Mouse (Mus musculus) small intestine, adult 2 months (tissue): Measurements from ENCODE around the gene Apof. TPM values are rescaled to one million over a fixed set of nuclear protein-coding genes. Genes with fewer than 3 reads are reported as not detected.

ENCODE experiments used
- H3K27ac ChIP-seq: fragments of 200-500 bp; 2 replicates; pipeline ENCODE4 v1.5.1; 2012; ENCODE audit warnings: low read depth, low read length, control low read depth, inconsistent platforms; ENCODE audit not compliant: insufficient read depth
- H3K27me3 ChIP-seq: fragments of 200-500 bp; 2 replicates; pipeline ENCODE4 v1.6.1; 2012; ENCODE audit warnings: mild to moderate bottlenecking, moderate library complexity, low read length, inconsistent platforms; ENCODE audit not compliant: control insufficient read depth, insufficient read depth
- H3K36me3 ChIP-seq: fragments of 200-500 bp; 2 replicates; pipeline ENCODE4 v1.6.1; 2012; ENCODE audit warnings: mild to moderate bottlenecking, low read length, control low read depth, inconsistent platforms; ENCODE audit not compliant: control insufficient read depth, insufficient read depth
- H3K4me1 ChIP-seq: fragments of 200-500 bp; 2 replicates; pipeline ENCODE4 v1.6.1; 2012; ENCODE audit warnings: low read length, inconsistent platforms, mixed read lengths; ENCODE audit not compliant: control insufficient read depth, insufficient read depth, insufficient read length
- H3K4me3 ChIP-seq: fragments of 200-500 bp; 2 replicates; pipeline ENCODE4 v1.5.1; 2012; ENCODE audit warnings: low read depth, mild to moderate bottlenecking, control low read depth, inconsistent platforms, low read length, moderate library complexity
- CTCF ChIP-seq: fragments of 200-500 bp; IDR thresholded peaks from 2 replicates; pipeline ENCODE4 v1.5.1; 2012; ENCODE audit warnings: low read depth, mild to moderate bottlenecking, control low read depth, inconsistent platforms, low read length, moderate library complexity, mixed read lengths; ENCODE audit not compliant: insufficient replicate concordance, insufficient read length; ENCODE audit errors: extremely low read depth
- POLR2A ChIP-seq: fragments of 200-500 bp; IDR thresholded peaks from 2 replicates; pipeline ENCODE4 v1.6.1; 2012; ENCODE audit warnings: low read depth, mild to moderate bottlenecking, control low read depth, inconsistent platforms, low read length, moderate library complexity
- WGBS: fragments of 180-500 bp; shearing (Covaris S2); methylation state at CpG from one replicate; pipeline ENCODE4 v1.1.7; 2018; 5-methylcytosine and 5-hydroxymethylcytosine counted together
- polyA plus RNA-seq: library from polyadenylated mRNA; depleted of rRNA; stranded (reverse); fragments of >200 nt; gene quantifications from 2 replicates; pipeline ENCODE4 v1.2.3, GENCODE M21; 2012

Apof gene
- polyA plus RNA-seq, 1 experiment, result not detected

GRCm38 (mm10) chr10:128244121-128244520 is 24.4 kb upstream of the Apof start:
- Histone ChIP-seq H3K36me3 (no peaks in the 10 kb centered on the region; the same call in 1 of the 2 replicates), H3K4me3 (no peak overlapping the region), H3K4me1 (no peaks in the 10 kb centered on the region), H3K27me3 (no peaks in the 10 kb centered on the region), H3K27ac (no peak overlapping the region)
- TF ChIP-seq POLR2A (no peak), CTCF (no peak)
- WGBS, result 92% methylated on average over 15 of the region's 15 CpGs

GRCm38 (mm10) chr10:128247020-128247732 is 21.3 kb upstream of the Apof start:
- H3K27ac ChIP-seq, result peak overlapping the region; percentile 44; the same call in 1 of the 2 replicates

GRCm38 (mm10) chr10:128250565-128250964 is 17.9 kb upstream of the Apof start:
- Histone ChIP-seq H3K4me1 (no peaks in the 10 kb centered on the region), H3K36me3 (peaks cover 15% of the 10 kb centered on the region), H3K4me3 (no peak overlapping the region), H3K27ac (no peak overlapping the region), H3K27me3 (no peaks in the 10 kb centered on the region)
- no peak for TF ChIP-seq POLR2A
- no peak for TF ChIP-seq CTCF
- 94% methylated on average over 13 of the region's 13 CpGs for WGBS

More at GRCm38 (mm10) chr10:128247020-128247732, 21.3 kb upstream of the Apof start:
- Histone ChIP-seq H3K4me3 (peak overlapping the region; percentile 36), H3K36me3 (peaks cover 13% of the 10 kb centered on the region), H3K4me1 (no peaks in the 10 kb centered on the region), H3K27me3 (no peaks in the 10 kb centered on the region)
- 82% methylated on average over 17 of the region's 17 CpGs for WGBS
- TF ChIP-seq CTCF (no peak), POLR2A (no peak)

DNA sequence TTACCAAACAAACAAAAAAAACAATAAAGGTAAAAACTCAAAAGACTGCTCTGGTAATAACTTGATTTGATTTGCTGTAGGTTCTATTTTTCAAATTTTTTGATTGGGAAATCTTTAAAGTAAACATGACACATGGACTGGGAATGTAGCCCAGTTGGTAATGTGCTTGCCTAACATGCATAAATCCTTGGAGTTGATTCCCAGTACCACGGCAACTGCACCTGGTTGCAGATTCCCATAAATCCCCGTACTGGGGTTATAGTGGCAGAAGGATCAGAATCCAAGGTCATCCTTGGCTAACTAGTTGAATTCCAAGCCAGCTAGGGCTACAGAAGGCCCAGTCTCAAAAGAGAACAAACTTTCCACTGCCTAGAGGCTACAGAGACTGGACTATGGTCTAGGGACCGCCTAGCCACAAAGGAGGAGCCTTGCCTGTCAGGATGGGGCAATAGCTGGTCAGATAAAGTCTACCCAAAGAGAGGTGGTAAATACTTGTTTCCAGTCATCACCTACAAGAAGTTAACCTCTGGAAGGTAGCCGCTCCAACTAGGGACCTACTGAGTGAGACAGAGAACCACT is 14.7 kb upstream of the Apof start, which contains the start of gene Apon:
Gene Apon, plus strand, starts transcription at position 420 of the 579 bp plus-strand sequence.
- Histone ChIP-seq H3K4me1 (no peaks in the 10 kb centered on the region), H3K27ac (no peak within 1 kb of the TSS), H3K36me3 (peaks cover 15% of the 10 kb centered on the region), H3K27me3 (no peaks in the 10 kb centered on the region), H3K4me3 (no peak within 1 kb of the TSS)
- WGBS, result 50% methylated on average over 4 of the region's 4 CpGs
- TF ChIP-seq POLR2A, result no peak
- no peak for TF ChIP-seq CTCF

GRCm38 (mm10) chr10:128255925-128256324 is 12.5 kb upstream of the Apof start:
- Histone ChIP-seq H3K4me3 (no peak overlapping the region), H3K36me3 (0 out of 2 replicates have a peak, but pooled peaks cover 7% of the 10 kb centered on the region), H3K27me3 (no peaks in the 10 kb centered on the region), H3K27ac (no peak overlapping the region), H3K4me1 (no peaks in the 10 kb centered on the region)
- 88% methylated on average over 8 of the region's 8 CpGs for WGBS
- TF ChIP-seq POLR2A (no peak), CTCF (no peak)

- 0 out of 2 replicates have a peak, but pooled peaks cover 7% of the 10 kb centered on the region for H3K36me3 ChIP-seq
- no peaks in the 10 kb centered on the region for H3K27me3 ChIP-seq
- no peak overlapping the region for H3K4me3 ChIP-seq
- H3K4me1 ChIP-seq, result no peaks in the 10 kb centered on the region
- TF ChIP-seq CTCF, result no peak
- TF ChIP-seq POLR2A, result no peak
- 78% methylated on average over 8 of the region's 8 CpGs for WGBS
- no peak overlapping the region for H3K27ac ChIP-seq
Measured at GRCm38 (mm10) chr10:128256328-128256727, 12.1 kb upstream of the Apof start.

DNA sequence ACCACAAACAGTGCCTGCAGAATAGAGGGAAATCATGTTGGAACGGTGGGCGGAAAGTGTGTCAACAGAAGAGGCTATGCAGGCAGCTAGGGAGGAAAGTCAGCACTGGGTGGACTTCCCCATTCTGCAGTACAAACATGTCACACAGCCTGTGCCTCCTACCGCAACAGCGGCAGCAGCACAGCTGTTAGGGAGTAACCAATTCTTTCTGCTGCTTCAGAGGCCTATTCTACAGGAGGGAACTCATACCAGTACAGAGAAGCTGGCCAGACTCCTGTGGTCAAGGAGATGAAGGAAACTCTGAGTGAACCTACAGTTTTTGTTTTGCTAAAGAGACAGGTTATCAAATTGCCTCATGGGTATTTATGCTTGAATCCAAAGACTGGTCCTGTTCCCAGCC is 9.5 kb upstream of the Apof start:
- Histone ChIP-seq H3K4me1 (no peaks in the 10 kb centered on the region), H3K27ac (peak overlapping the region; percentile 40; the same call in 1 of the 2 replicates), H3K4me3 (no peak overlapping the region), H3K27me3 (no peaks in the 10 kb centered on the region), H3K36me3 (no peaks in the 10 kb centered on the region)
- no peak for TF ChIP-seq POLR2A
- no peak for TF ChIP-seq CTCF
- WGBS, result 67% methylated on average over 4 of the region's 4 CpGs
